Mouse (Mus musculus) right cerebral cortex, postnatal 36 days (tissue): ENCODE measurements around the gene Dpy19l1.

Source experiments
- DNase-seq, 2 experiments: peaks; one replicate each; pipeline ENCODE4 v3.0.0; 2022; ENCODE audit warnings: low spot score in 2 of 2, mixed read lengths in 1 of 2

Gene Dpy19l1

DNA sequence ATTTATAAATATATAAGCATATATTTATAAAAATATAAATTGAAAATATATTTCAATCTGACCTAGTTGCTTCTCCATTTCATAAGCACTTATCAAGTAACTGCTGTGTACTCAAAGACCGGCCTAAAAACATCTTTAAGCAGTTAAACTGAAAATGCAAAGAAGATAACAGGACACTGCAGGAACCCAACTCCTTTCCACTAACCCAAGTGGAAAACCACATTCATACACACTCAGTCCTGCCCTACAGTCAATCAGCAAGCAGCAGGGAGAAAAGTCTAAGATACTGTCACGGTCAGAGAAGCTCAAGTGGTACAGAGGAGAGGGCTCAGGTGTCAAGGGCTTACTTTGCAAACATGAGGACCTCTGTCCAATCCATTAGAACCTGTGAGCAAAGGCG lies 30.4 kb downstream of the Dpy19l1 start:
- no peak for DNase-seq

DNA sequence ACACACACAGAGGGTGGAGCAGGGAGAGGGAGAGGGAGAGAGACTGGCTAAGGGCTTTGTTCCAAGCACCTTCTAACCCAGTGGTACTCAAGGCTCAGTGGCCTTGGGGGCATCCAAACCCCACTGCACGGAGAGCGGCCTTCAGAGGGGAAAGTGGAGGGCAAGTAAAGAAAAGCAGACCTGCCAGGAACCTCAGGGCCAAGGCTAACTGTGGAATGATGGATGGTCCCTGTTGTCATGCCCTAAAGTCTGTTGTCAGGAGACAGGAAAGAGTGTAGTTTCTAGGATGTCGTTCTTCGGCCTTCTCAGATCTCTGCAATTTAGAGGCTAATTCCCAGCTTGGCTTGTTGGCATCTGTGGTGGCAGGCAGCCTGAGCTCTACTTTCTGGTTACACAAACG lies 32.8 kb downstream of the Dpy19l1 start:
- DNase-seq: no peak

DNA sequence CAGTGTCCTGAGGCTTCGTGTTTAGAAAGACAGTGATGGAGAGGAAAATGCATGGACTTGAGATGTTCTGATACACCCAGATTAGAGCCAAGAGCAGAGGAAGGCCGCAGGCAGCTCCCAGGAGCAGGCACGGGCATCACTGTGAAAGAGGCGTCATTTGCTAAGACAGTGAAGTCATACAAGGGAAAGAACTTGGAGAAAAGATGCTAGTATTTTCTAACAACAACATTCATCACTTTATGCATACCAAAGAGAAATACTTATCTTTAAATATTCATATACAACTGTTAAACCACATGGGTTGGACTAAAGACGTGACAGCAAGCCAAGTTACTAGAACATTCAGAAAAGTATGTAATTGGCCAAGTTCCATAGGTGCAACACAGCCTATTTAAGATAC lies 35.8 kb downstream of the Dpy19l1 start:
- DNase-seq: no peak

DNA sequence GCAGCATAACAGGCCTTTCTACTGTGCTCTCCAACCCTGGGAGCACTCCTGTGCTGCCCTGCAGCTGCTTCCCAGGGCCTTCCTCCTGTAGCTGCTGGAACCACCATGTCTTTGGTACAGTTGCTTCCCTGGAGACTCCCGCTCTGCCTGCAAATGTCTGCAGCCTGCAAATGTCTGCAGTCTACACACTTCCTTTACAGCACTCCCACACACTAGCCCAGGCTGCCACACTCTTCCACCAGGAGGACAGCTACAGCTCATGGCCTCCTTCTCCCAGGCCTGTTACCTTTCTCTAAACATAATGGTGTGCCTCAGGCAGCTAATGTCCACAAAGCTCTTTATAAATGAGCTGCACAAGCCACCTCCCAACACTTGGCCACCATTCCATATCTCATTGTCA lies 36.3 kb downstream of the Dpy19l1 start:
- DNase-seq: no peak

DNA sequence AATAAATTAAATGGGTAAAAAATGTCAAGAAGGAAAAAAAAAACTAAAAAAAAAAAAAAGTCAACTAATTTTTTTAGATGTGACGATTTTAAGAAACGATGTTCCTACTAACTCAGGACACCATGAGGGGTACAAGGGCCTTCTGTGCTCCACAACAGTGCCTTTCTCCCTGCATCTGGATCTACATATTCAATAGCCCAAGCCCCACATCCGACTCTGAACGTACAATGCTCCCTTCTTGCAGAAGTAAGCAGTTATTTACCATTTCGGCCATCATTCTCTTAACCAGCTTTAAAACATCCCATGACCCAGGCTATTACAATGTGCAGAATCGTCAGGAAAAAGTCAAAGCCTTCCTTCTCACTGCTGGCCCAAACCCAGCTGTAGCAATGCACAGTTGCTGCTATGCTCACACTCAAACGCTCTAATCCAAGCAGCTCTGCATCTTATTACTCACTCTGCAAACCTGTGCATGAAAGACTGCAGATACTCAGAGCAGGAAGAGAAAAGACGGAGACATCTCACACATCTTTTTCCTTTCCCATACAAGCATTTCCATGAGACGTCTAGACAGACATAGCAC lies 41.5 kb downstream of the Dpy19l1 start:
- no peak for DNase-seq

DNA sequence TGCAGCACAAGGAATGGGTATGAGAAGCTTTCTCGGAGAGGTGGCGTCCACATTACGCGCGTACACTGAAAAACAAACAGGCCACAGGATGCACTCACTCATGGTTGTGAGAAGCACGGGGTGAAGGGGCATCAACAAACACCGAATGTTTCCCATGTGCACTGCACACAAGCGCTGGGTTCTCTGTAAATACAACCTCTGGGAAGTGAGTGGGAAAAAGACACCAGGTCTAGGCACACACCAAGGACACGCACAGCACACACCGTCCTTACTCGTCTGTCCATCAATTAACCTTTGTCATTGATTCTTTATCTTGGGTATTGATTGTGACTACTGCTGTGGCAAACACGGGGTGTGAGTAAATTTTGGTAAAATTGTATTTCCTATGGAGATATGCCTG lies 49.1 kb downstream of the Dpy19l1 start:
- no peak for DNase-seq

DNA sequence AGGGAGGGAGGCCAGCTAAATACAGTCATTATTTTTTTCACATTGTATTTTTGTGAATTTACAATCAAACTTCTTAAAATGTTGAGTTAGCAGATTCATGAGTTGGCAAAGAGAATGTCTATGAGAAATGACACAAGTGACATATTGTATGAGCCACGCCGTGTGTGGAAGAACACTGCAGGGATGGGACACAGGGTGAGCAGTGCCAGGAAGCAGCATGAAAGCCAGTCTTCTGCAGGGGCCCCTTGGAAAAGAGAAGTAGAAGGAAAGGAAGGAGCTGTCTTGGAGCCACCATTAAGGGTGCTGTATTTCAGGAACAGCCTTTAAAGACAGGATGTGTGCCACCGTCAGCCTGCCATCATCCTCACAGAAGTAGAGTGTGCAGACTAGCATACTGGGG lies 52.0 kb downstream of the Dpy19l1 start:
- DNase-seq: no peak

DNA sequence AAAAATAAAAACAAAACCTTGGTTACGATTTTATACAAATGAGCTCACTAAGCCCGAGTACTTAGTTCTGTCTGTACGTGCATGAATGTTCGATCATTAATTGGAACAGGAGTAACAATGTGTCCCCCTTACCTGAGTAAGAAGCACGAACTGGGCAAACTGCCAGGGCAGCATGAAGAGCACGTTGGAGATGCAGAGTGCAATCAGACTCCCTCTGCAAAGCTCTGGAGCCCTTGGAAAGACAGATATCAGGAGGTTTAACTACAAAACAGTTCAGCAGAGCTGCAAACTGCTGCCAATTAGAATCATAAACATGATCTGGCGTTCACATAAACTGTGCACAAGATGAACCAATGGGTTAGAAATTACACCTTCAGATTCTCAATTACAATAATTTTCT lies 52.4 kb downstream of the Dpy19l1 start:
- no peak for DNase-seq

DNA sequence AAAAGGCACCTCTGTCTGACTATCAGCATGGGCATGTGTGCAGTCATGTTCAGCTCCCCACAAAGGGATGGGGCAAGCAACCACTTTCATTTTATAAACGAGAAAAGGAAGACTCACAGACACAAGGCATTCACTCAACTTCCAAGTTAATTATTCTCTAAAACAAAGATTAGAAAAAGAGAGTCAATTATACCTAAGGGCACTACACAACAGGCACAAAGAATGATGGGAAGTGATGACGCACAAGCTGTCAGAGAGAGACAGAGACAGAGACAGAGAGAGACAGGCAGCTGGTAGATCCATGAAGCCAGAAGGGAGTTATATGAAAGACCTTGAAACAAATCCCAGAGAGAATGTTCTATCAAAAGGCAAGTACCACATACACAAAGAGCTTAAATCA lies 68.0 kb downstream of the Dpy19l1 start:
- DNase-seq: no peak

DNA sequence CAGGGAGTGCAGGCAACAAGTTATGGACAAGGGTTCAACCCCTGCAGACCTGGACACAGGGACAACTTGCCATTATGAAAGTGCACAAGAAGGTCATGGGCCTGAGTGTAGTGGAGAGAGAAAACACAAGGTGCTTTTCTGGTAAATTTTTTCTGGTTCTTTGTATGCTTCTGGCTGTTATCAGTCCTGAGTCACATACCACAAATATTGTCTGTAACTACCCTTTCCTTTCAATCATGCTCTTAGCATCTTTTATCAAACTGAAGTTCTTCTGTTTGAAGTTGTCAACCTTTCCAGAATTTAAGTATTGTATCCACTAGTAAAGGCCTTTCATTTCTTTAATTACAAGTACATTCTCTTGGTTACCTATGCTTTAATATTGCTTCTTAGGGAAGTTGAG lies 73.2 kb downstream of the Dpy19l1 start:
- DNase-seq: no peak

DNA sequence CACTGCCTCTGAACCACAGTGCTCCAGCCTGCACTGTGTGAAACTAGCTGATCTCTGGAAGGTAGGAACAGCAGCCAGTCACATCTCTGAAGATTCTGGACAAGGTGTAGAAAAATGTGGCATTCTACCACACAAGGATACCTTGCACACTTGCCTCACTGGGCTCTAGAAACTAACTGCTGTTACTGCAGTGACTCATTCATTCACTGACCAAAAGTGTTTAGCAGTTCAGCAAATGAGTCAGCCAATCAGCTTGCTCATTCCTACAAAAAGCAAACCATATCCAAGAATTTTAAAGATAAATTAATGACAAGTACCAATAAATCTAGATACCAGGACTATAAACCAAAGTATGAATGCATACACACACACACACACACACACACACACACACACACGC lies 77.3 kb downstream of the Dpy19l1 start:
- DNase-seq: no peak

DNA sequence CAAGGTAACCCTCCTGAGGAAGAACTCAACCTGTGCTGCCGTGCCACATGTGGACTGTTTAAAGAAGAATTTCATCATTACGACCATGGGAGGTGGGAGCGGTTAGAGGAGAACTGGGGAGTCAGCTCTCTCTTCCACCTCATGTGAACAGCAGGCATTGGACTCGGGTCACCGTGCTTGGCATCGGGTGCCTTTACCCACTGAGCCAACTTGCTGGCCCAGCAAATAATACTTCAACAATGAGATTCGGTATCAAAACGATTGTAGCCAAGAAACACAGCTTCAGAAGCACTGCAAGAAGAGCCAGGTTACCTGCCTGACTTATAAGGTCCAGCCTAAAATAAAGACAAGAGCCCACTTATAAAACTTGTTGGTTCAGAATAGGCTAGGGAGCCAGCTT lies 79.7 kb downstream of the Dpy19l1 start:
- no peak for DNase-seq

DNA sequence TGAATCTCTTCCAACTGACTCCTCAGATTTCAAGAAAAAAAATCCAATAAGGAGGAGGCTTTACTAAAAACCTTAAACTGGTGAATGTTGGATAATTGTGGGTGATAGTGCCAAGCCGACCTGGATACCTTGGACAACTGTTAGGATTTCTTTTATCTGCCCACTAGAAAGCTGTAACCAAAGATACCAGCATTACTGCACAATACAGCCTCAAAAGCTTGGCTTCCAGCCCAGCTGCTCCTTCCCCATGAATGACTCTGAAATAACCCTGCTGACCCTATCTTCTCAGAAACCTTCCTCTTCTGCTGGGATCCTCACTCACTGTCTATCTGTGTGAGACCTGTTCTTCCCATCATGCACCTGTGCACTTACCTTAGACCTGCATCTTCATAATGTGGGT lies 81.1 kb downstream of the Dpy19l1 start:
- DNase-seq: no peak

DNA sequence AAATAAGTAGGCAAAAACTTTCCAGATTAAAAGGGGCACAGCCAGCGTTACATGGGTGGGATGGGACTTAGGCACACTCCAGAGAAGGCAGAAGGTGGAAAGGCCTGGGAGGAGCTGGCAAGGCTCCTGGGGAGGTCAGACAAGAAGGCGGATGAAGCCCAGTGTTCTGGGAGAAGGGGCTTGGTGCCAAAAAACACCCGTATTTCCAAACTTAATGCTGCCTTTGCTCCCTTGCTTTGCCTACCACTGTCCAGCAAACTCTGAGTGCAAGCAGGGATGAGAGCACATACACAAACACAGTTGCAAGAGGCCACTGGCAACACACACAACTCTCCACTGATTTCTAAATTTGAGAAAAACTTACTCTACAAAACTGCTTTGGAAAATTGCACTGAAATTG lies 81.7 kb downstream of the Dpy19l1 start:
- DNase-seq: no peak

DNA sequence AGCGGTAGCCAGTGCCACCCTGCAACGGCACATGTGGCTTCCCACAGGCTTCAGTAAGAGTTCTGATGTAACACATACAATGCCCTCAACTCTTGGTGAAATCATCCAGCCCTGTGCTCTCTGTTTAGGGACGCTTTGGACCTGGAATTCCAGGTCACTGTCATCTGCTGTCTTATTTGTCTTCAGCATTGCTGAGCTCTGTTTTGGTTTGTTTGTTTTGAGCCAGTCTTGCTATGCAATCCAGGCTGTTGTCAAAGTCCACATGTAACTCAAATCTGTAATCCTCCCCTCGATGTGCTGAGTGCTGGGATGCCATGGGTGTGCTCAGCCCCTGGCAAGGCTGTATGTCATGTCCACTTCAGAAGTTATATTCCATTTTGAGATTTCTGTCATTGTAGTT lies 82.8 kb downstream of the Dpy19l1 start:
- no peak for DNase-seq

DNA sequence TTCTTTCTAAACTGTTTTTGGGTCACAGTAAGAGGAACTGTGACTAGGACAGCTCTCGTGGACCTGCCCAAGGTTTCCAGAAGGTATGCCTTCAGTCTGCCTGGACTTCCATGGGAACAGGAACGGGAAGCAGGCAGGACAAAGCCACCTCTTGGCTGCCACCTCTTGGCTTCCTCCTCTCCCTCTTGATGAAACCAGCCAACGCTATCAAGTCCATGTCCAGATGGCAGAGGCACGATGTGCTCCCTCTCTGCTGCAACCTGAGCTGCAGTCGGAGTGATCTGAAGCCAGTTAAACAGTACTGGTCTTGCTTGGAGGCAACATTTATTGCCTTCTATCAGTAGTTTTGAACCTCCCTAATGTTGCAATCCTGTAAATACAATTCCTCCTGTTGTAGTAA lies 84.7 kb downstream of the Dpy19l1 start:
- no peak for DNase-seq

DNA sequence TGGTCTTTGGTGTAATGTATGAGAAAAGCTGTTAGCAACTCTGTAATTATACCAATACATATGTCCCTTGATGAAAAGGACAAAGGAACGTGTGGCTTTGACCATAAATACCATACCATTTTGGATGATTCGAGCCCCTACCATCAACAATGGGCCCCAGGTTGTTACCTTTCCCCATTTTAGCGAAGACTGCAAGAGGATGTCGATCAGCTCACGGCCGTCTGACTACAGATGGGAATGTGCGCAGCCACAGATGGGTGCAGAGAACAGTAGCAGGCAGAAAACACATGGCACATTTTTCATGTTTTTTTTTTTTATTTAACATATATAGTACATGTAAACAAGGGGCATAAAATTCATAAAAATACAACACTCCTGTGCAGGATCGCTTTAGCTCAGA lies 91.5 kb downstream of the Dpy19l1 start:
- no peak for DNase-seq

DNA sequence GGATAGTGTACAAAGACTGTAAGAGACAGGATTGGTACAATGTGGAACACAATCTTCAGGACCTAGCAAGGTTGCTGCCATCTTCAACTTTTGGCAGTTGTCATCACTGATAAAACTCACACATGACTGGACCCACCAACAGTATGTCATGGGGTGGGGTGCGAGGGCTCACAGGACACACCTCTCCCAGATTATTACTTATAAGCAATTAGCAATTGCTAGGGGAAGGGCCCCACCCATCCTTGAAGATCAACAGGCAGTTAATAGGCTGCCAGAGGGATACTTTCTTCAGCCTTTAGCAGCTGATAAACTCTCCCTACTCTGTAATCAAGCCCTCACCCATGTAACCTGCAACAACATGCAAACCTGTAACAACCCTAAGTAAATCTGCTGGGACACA lies 92.5 kb downstream of the Dpy19l1 start:
- DNase-seq: no peak

DNA sequence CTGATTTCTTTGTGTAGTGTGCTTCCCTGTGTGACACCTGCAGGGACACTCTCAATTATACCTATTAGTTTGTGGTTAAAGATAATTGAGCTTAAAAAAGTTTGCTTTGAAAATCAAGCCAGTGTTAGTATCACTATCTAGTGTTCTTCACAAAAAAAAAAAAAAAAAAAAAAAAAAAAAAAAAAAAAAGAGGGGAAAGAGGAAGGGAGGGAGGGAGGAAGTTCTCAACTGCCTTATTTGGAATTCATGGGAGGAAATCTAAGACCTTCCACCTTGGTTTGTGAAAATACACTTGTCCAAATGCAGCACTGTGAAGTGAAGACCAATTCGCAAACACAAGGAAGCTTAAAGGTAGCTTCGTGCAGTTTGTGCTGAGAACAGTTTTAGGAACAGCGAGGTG lies 94.9 kb downstream of the Dpy19l1 start:
- no peak for DNase-seq

DNA sequence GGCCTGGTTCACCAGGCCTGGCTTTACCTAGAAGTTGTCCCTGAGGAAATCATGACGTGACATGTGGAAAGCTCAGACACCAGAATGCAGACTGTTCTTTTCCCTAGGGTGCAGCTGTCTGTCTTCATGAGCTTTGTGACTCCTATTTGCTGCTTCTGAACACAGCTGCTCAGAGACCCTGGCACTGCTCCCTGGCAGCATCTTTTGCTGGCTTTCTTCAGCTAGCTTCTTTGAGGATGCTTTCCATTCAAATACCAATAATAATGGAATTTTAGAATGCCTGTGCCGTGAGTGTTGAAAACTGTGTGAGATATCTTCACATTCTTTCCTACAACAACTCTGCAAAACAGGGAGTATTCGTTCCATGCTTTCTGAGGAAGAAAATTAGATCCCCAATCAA lies 108.8 kb downstream of the Dpy19l1 start:
- DNase-seq: no peak

DNA sequence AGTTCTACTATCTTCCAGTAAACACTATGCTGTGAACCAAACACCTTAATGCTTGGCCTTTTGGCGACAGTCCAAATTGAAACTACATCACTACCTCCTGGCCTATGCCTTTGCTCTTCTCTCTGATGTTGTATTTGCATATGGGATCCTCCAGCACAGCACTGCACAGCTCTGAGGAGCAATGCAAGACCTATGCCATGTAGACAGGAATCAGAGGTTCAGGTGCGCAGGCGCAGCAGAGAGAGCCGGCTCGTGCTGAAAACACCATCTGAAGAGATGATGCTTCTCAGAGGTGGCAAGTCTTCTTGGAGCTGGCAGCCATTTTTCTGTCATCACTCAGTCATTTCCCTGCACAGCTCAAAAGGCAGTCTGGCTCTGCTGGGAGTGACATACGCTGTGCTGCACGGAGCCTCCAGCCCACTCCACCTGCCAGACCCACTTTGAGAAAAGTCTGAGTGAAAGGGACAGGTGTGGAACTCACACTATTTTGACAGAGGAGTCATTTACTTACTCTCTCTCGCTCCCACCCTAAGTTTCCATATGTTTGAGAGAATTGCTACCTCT lies 112.1 kb downstream of the Dpy19l1 start:
- no peak for DNase-seq

DNA sequence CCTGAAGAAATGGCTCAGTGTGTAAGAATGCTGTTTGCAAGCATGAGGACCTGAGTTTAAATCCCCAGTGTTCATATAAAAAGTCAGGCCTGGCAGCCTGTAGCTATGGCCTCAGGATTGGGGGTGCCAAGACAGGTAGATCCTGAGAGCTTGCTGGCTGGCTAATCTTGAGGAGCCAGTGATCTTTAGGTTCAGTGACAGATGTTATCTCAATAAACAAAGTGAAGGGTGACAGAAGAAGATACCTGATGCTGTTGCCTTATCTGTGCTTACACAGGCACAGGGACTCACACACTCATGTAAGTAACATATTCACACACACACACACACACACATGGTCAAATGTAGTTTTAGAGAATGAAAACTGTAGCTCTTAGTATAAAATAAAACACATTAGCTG lies 115.7 kb downstream of the Dpy19l1 start:
- no peak for DNase-seq

DNA sequence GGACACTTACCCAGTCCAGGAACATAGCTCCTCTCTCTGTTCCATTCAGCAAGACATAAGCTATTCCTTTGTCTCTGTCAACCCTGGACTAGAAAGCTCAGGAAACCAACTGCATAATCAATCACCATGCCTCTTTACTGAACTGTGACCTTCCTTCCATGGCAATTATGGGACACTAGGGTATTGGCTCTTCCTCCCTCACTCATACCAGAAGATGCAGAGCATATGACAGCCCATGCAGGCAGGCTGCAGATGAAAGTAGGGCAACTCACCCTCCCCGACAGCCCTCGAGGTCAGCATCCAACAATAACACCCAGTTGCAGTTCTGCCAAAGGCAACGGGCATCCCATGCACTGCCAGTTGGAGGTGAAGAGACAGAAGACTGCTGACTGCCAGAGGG lies 123.6 kb downstream of the Dpy19l1 start:
- no peak for DNase-seq

DNA sequence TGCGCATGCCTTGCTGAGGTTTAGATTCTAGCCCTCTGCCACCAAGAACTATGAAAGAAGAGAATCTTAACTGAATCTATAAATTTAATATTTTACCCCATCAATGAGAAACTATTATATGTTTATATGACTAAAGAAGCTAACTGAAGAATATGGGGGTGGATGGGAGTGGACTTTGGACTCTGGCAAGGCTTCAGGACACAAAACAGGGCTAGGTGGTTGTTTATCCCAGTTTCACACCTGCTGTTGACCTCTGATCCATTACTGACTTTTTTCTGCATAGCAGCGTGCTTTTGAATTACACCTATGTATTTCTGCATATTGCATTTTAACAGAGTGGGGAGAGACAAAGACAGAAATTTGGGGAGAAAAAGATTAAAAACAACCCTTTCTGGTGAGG lies 124.1 kb downstream of the Dpy19l1 start:
- no peak for DNase-seq
